Mouse (Mus musculus): ENCODE measurements around the gene Bsn.

The Bsn gene

GRCm38 (mm10) chr9:108121170-108121969 is 68.8 kb downstream of the Bsn start:
- DNase-seq = no peak

- no peak for DNase-seq
Observed at GRCm38 (mm10) chr9:108120671-108121070, 69.5 kb downstream of the Bsn start.

GRCm38 (mm10) chr9:108119891-108120411 is 70.2 kb downstream of the Bsn start:
- DNase-seq = no peak

- DNase-seq = no peak
Observed at GRCm38 (mm10) chr9:108117143-108117542, 73.0 kb downstream of the Bsn start.

- no peak for DNase-seq
Observed at GRCm38 (mm10) chr9:108115290-108116077, 74.7 kb downstream of the Bsn start.

- no peak for DNase-seq
Observed at GRCm38 (mm10) chr9:108112719-108113340, 77.4 kb downstream of the Bsn start.

- no peak for DNase-seq
Observed at GRCm38 (mm10) chr9:108111593-108112121, 78.5 kb downstream of the Bsn start.

- DNase-seq = peak; percentile 34
Observed at GRCm38 (mm10) chr9:108111101-108111592, 79.0 kb downstream of the Bsn start.

- DNase-seq = no peak
Observed at GRCm38 (mm10) chr9:108110160-108110559, 80.0 kb downstream of the Bsn start.

- DNase-seq = no peak
Observed at GRCm38 (mm10) chr9:108107867-108108266, 82.3 kb downstream of the Bsn start.

- DNase-seq = no peak
Observed at GRCm38 (mm10) chr9:108106090-108106489, 84.1 kb downstream of the Bsn start.

GRCm38 (mm10) chr9:108105549-108105863 is 84.7 kb downstream of the Bsn start:
- no peak for DNase-seq

- peak; percentile 36 for DNase-seq
Observed at GRCm38 (mm10) chr9:108104766-108105548, 85.2 kb downstream of the Bsn start.

GRCm38 (mm10) chr9:108099619-108100018 is 90.6 kb downstream of the Bsn start:
- DNase-seq = no peak

GRCm38 (mm10) chr9:108095949-108096712 is 94.1 kb downstream of the Bsn start:
- DNase-seq = no peak

- peak; percentile 68 for DNase-seq
Observed at GRCm38 (mm10) chr9:108095518-108095917, 94.7 kb downstream of the Bsn start.

GRCm38 (mm10) chr9:108094998-108095411 is 95.2 kb downstream of the Bsn start:
- peak; percentile 44 for DNase-seq

- peak; percentile 97 for DNase-seq
Observed at GRCm38 (mm10) chr9:108094184-108094941, 95.8 kb downstream of the Bsn start, which contains the start of gene Apeh. Gene Apeh (minus strand): TSS chr9:108094606.

- no peak for DNase-seq
Observed at GRCm38 (mm10) chr9:108093586-108093985, 96.6 kb downstream of the Bsn start.

GRCm38 (mm10) chr9:108090611-108091120 is 99.5 kb downstream of the Bsn start:
- DNase-seq = no peak

All from thymus, postnatal 14 days (tissue).